Mouse (Mus musculus): ENCODE measurements around the gene Herc3. TPM values are rescaled to one million over a fixed set of nuclear protein-coding genes. Genes with fewer than 3 reads are reported as not detected.
"Not testable (repeated sequence)": the region's sequence is repeated elsewhere in the genome, so short reads cannot be mapped to it uniquely, and the experiment has no call there.

The Herc3 gene
- polyA plus RNA-seq, 1 experiment from 2014 or later, result 5.2 TPM

- H3K4me1 ChIP-seq (replicated peaks); DNase-seq (ENCODE audit: low spot score); H3K4me3 ChIP-seq; H3K27me3 ChIP-seq (ENCODE audit: insufficient read depth, poor library complexity, severe bottlenecking); H3K9me3 ChIP-seq; H3K36me3 ChIP-seq; H3K27ac ChIP-seq: not testable (repeated sequence)
- 93% methylated on average over 6 of the region's 6 CpGs for WGBS
Observed at GRCm38 (mm10) chr6:58867858-58868257, 36.6 kb downstream of the Herc3 start.

GRCm38 (mm10) chr6:58879572-58879971 is 48.3 kb downstream of the Herc3 start:
- H3K4me3 ChIP-seq, result no peak overlapping the region
- no peaks in the 10 kb centered on the region for H3K27me3 ChIP-seq (ENCODE audit: insufficient read depth, poor library complexity, severe bottlenecking)
- 62% methylated on average over 4 of the region's 4 CpGs for WGBS
- no peaks in the 10 kb centered on the region for H3K9me3 ChIP-seq
- 0 out of 2 replicates have a peak, but pooled peaks cover 6% of the 10 kb centered on the region for H3K36me3 ChIP-seq
- no peak for DNase-seq (ENCODE audit: low spot score)
- H3K4me1 ChIP-seq (replicated peaks), result no peaks in the 10 kb centered on the region
- H3K27ac ChIP-seq, result no peak overlapping the region

DNA sequence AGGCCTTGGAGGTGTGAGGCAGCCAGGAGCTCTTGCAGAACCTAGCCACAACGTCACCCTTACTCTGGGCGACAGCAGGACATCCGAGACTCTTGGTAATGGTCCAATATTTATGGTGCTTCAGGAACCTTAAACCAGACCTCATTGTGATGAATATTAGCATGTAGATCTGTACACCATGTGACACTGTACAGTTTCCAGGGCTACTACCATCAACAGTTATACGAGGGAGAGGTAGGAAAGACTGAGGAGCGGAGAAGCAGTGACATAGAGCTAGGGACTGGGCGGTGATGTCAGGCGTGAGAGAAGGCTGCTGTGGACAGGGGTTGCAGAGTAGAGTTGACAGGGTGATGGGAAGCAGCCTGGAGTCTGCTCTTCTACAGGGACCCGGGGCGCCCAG is 48.7 kb downstream of the Herc3 start:
- Histone ChIP-seq H3K4me3 (no peak overlapping the region), H3K36me3 (0 out of 2 replicates have a peak, but pooled peaks cover 6% of the 10 kb centered on the region), H3K4me1 (replicated peaks) (no peaks in the 10 kb centered on the region), H3K9me3 (no peaks in the 10 kb centered on the region), H3K27me3 (ENCODE audit: insufficient read depth, poor library complexity, severe bottlenecking) (no peaks in the 10 kb centered on the region), H3K27ac (no peak overlapping the region)
- no peak for DNase-seq (ENCODE audit: low spot score)
- WGBS, result 91% methylated on average over 9 of the region's 9 CpGs

DNA sequence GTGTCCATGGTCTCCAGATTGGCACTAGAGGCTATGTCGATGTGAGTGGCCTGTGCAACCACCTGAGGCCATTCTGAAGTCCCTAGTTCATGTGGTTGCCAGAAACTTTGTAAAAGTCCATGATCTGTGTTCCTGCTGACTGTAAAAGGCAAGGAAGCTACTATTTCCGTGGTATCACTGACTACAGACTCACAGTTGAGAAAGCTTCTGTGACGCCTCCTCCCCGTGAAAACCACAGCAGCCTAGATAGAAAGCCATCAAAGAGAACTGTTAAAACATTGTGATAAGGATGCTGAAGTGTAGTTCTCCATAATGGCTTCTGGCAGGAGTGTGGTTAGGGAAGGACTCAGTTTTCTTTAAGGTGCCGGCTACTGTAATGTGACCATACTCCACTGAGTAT is 49.6 kb downstream of the Herc3 start:
- WGBS, result 92% methylated on average over 5 of the region's 5 CpGs

GRCm38 (mm10) chr6:58881363-58881762 is 50.1 kb downstream of the Herc3 start:
- WGBS, result 91% methylated on average over 3 of the region's 3 CpGs
- no peak for DNase-seq (ENCODE audit: low spot score)
- Histone ChIP-seq H3K36me3 (0 out of 2 replicates have a peak, but pooled peaks cover 6% of the 10 kb centered on the region), H3K4me3 (no peak overlapping the region), H3K27ac (no peak overlapping the region), H3K4me1 (replicated peaks) (no peaks in the 10 kb centered on the region), H3K9me3 (no peaks in the 10 kb centered on the region), H3K27me3 (ENCODE audit: insufficient read depth, poor library complexity, severe bottlenecking) (no peaks in the 10 kb centered on the region)

More for the DNA sequence above, 49.6 kb downstream of the Herc3 start:
- H3K27ac ChIP-seq, result no peak overlapping the region
- no peaks in the 10 kb centered on the region for H3K27me3 ChIP-seq (ENCODE audit: insufficient read depth, poor library complexity, severe bottlenecking)
- DNase-seq (ENCODE audit: low spot score), result no peak
- no peak overlapping the region for H3K4me3 ChIP-seq
- no peaks in the 10 kb centered on the region for H3K4me1 ChIP-seq (replicated peaks)
- 0 out of 2 replicates have a peak, but pooled peaks cover 6% of the 10 kb centered on the region for H3K36me3 ChIP-seq
- no peaks in the 10 kb centered on the region for H3K9me3 ChIP-seq

DNA sequence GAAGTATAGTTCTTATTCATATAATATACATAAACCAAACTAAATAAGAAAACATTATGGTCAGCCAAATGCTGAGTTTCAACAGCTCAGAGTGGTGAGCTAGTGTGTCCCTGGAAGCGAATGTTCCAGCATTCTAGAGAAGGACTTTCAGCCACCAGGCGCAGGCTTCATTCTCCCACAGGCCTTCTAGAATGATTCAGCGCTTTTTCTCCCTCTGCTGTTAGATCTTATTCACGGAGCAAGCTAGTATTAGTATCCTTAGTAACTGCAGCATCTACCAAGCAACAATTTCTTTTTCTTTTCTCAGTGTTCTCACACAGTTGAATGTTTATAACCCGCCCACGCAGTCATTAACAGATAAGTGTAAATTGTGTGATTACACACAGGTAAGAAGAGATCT is 51.0 kb downstream of the Herc3 start:
- Histone ChIP-seq H3K36me3 (0 out of 2 replicates have a peak, but pooled peaks cover 6% of the 10 kb centered on the region), H3K9me3 (no peaks in the 10 kb centered on the region), H3K27me3 (ENCODE audit: insufficient read depth, poor library complexity, severe bottlenecking) (no peaks in the 10 kb centered on the region), H3K4me1 (replicated peaks) (no peaks in the 10 kb centered on the region), H3K4me3 (no peak overlapping the region), H3K27ac (no peak overlapping the region)
- DNase-seq (ENCODE audit: low spot score), result no peak
- WGBS, result 84% methylated on average over 6 of the region's 6 CpGs

- Histone ChIP-seq H3K27me3 (ENCODE audit: insufficient read depth, poor library complexity, severe bottlenecking) (no peaks in the 10 kb centered on the region), H3K9me3 (no peaks in the 10 kb centered on the region), H3K4me3 (no peak overlapping the region), H3K36me3 (peaks cover 8% of the 10 kb centered on the region), H3K27ac (no peak overlapping the region), H3K4me1 (replicated peaks) (no peaks in the 10 kb centered on the region)
- no peak for DNase-seq (ENCODE audit: low spot score)
- 91% methylated on average over 3 of the region's 3 CpGs for WGBS
Observed at GRCm38 (mm10) chr6:58889917-58890316, 58.7 kb downstream of the Herc3 start.

- H3K27ac ChIP-seq, result no peak overlapping the region
- H3K36me3 ChIP-seq, result peaks cover 8% of the 10 kb centered on the region
- H3K4me3 ChIP-seq, result no peak overlapping the region
- no peaks in the 10 kb centered on the region for H3K9me3 ChIP-seq
- no peak for DNase-seq (ENCODE audit: low spot score)
- no peaks in the 10 kb centered on the region for H3K27me3 ChIP-seq (ENCODE audit: insufficient read depth, poor library complexity, severe bottlenecking)
- no peaks in the 10 kb centered on the region for H3K4me1 ChIP-seq (replicated peaks)
- WGBS, result 95% methylated on average over 6 of the region's 6 CpGs
Observed at GRCm38 (mm10) chr6:58893307-58893706, 62.0 kb downstream of the Herc3 start.

DNA sequence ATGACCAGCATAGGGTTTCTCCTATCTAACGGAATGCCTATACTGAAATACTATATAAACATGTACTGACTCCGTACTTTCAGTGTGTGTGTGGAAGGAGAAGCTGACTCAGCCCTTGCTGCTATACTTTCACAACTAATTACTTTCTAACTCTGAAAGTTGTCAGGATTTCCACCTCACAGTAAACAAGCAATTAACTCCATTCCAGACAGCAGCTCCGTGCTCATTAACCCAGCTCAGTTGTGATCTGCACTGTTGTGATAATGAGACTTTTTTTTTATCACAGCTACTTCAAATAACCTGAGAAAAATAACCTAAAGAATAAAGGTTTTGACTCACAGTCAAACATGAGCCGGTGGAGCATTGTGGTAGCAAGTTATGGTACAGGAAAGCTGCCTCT is 63.7 kb downstream of the Herc3 start:
- no peak for DNase-seq (ENCODE audit: low spot score)
- Histone ChIP-seq H3K27me3 (ENCODE audit: insufficient read depth, poor library complexity, severe bottlenecking) (no peaks in the 10 kb centered on the region), H3K4me3 (no peak overlapping the region), H3K27ac (no peak overlapping the region), H3K4me1 (replicated peaks) (no peaks in the 10 kb centered on the region), H3K36me3 (peaks cover 4% of the 10 kb centered on the region), H3K9me3 (no peaks in the 10 kb centered on the region)
- 91% methylated on average over 4 of the region's 4 CpGs for WGBS

DNA sequence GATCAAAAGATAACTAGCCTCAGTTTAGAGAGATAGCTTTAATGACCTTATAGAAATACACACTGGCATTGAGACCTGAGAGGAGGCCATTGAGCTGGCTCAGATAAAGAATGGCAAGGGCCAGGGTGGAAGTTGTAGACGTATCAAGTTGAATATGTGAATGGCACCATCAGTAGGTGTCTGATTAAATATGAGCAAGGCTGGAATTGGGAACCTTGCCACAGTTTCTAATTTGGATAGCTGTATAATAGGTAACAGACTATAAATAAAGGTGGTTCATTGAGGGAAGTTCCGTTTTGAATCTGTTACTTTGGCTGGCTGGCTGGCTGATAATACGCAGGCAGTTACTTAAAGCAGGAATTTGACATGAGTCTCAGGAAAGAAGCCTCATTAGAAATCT is 65.4 kb downstream of the Herc3 start:
- Histone ChIP-seq H3K27me3 (ENCODE audit: insufficient read depth, poor library complexity, severe bottlenecking) (no peaks in the 10 kb centered on the region), H3K4me1 (replicated peaks) (no peaks in the 10 kb centered on the region), H3K4me3 (no peak overlapping the region), H3K9me3 (no peaks in the 10 kb centered on the region), H3K27ac (no peak overlapping the region), H3K36me3 (no peaks in the 10 kb centered on the region)
- DNase-seq (ENCODE audit: low spot score), result no peak
- 83% methylated on average over 3 of the region's 3 CpGs for WGBS

- Histone ChIP-seq H3K9me3 (no peaks in the 10 kb centered on the region), H3K27ac (no peak overlapping the region), H3K4me1 (replicated peaks) (peaks cover 6% of the 10 kb centered on the region; the same call in 1 of the 2 replicates), H3K4me3 (no peak overlapping the region), H3K36me3 (no peaks in the 10 kb centered on the region), H3K27me3 (ENCODE audit: insufficient read depth, poor library complexity, severe bottlenecking) (no peaks in the 10 kb centered on the region)
- DNase-seq (ENCODE audit: low spot score), result no peak
- WGBS, result 91% methylated on average over 3 of the region's 3 CpGs
Observed at GRCm38 (mm10) chr6:58899076-58899475, 67.8 kb downstream of the Herc3 start.

DNA sequence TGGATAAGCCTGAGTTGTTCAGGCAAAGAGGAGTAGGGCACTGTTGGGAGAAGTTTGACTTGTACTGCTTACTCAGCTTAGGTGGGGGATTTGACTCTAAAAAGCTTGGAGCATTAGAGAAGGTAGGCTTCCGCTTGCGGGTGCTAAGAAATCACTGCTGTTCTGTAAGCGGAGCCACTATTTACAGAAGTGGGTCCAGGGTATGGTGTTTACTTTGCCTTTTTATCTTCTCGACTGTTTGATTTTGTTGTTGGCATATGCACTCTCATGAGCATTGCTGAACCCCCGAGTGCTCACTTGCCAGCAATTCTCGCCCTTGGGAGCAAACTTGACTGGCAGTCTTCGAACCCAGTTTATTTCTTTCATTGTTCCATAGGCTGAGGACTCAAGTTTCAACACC is 69.3 kb downstream of the Herc3 start:
- H3K9me3 ChIP-seq, result no peaks in the 10 kb centered on the region
- no peaks in the 10 kb centered on the region for H3K27me3 ChIP-seq (ENCODE audit: insufficient read depth, poor library complexity, severe bottlenecking)
- no peak overlapping the region for H3K4me3 ChIP-seq
- no peaks in the 10 kb centered on the region for H3K36me3 ChIP-seq
- WGBS, result 93% methylated on average over 7 of the region's 7 CpGs
- no peak overlapping the region for H3K27ac ChIP-seq
- peaks cover 6% of the 10 kb centered on the region; the same call in 1 of the 2 replicates for H3K4me1 ChIP-seq (replicated peaks)
- no peak for DNase-seq (ENCODE audit: low spot score)

- H3K36me3 ChIP-seq, result peaks cover 14% of the 10 kb centered on the region; the same call in 1 of the 2 replicates
- H3K4me3 ChIP-seq, result no peak overlapping the region
- peaks cover 16% of the 10 kb centered on the region for H3K9me3 ChIP-seq
- peaks cover 6% of the 10 kb centered on the region; the same call in 1 of the 2 replicates for H3K4me1 ChIP-seq (replicated peaks)
- DNase-seq (ENCODE audit: low spot score), result peak; percentile 27
- no peaks in the 10 kb centered on the region for H3K27me3 ChIP-seq (ENCODE audit: insufficient read depth, poor library complexity, severe bottlenecking)
- WGBS, result 33% methylated on average over 8 of the region's 8 CpGs
- H3K27ac ChIP-seq, result no peak overlapping the region
Observed at GRCm38 (mm10) chr6:58903171-58903570, 71.9 kb downstream of the Herc3 start.

DNA sequence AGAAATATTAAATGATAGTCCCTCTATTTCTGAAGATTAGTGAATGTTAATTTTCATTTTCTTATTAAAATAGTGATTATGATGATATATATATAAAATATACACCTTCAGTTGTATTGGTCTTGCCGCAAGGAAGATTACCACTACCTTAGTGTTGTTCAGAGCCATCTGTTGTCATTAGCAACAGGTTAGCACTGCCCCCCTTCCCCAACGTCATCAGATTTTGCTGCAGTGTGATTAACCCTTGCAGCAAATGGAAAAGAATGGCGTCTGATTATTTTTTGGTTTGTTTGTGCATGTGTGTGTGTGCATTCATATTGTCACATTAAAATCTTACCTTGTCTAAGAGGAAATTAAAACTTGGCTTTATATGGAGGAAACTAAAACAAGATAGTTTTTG is 73.3 kb downstream of the Herc3 start:
- Histone ChIP-seq H3K9me3 (peaks cover 16% of the 10 kb centered on the region), H3K4me1 (replicated peaks) (peaks cover 6% of the 10 kb centered on the region; the same call in 1 of the 2 replicates), H3K4me3 (no peak overlapping the region), H3K27ac (no peak overlapping the region), H3K36me3 (peaks cover 14% of the 10 kb centered on the region; the same call in 1 of the 2 replicates), H3K27me3 (ENCODE audit: insufficient read depth, poor library complexity, severe bottlenecking) (no peaks in the 10 kb centered on the region)
- DNase-seq (ENCODE audit: low spot score), result no peak
- WGBS, result 53% methylated on average over 3 of the region's 3 CpGs
